Mouse (Mus musculus) CH12.LX (cell line): Measurements from ENCODE around the gene Hist1h4d. TPM values are rescaled to one million over a fixed set of nuclear protein-coding genes. Genes with fewer than 3 reads are reported as not detected.

ENCODE experiments used
- DNase-seq: peaks from one replicate; pipeline ENCODE4 v3.0.0-alpha.2; 2013; ENCODE audit errors: extremely low read depth
- H3K27ac ChIP-seq: 2 replicates; pipeline ENCODE4 v1.5.1; 2012; ENCODE audit warnings: low read depth, mild to moderate bottlenecking, control low read depth, moderate library complexity; ENCODE audit not compliant: insufficient read depth
- H3K27me3 ChIP-seq: replicated peaks from 2 replicates; pipeline ENCODE3; 2012; ENCODE audit warnings: inconsistent platforms
- H3K36me3 ChIP-seq, 2 experiments: replicated peaks in 1 of 2; 2 replicates each; pipeline versions ENCODE3 to v1.6.1; 2012; ENCODE audit warnings: inconsistent platforms in 1 of 2, low read length in 1 of 2, mild to moderate bottlenecking in 1 of 2, mixed read lengths in 1 of 2, moderate library complexity in 1 of 2; ENCODE audit not compliant: control insufficient read depth in 1 of 2, insufficient read depth in 1 of 2
- H3K4me1 ChIP-seq, 2 experiments: 2 replicates each; pipeline ENCODE4 v1.6.1; 2012; ENCODE audit warnings: inconsistent platforms in 1 of 2, moderate library complexity in 1 of 2; ENCODE audit not compliant: insufficient read depth in 2 of 2, control insufficient read depth in 1 of 2
- H3K4me2 ChIP-seq: 2 replicates; pipeline ENCODE4 v1.6.1; 2012; ENCODE audit warnings: low read depth, mild to moderate bottlenecking, control low read depth; ENCODE audit not compliant: poor library complexity, insufficient read depth, severe bottlenecking
- H3K4me3 ChIP-seq, 3 experiments: fragments of 150-350 bp in 1 of 3; sonication (generic) in 1 of 3; replicated peaks in 1 of 3; 2 replicates each; pipeline versions ENCODE3 to v1.5.1; 2011 to 2012; ENCODE audit warnings: low read depth in 2 of 3, low read length in 2 of 3, mild to moderate bottlenecking in 2 of 3, moderate library complexity in 2 of 3, control low read depth in 1 of 3, improper control_type of control experiment in 1 of 3, inconsistent platforms in 1 of 3, mixed read lengths in 1 of 3; ENCODE audit not compliant: poor library complexity in 1 of 3
- H3K79me2 ChIP-seq: replicated peaks from 2 replicates; pipeline ENCODE4 v1.6.1; 2012; ENCODE audit warnings: mild to moderate bottlenecking, moderate library complexity; ENCODE audit not compliant: control insufficient read depth, poor library complexity, insufficient read depth, severe bottlenecking; ENCODE audit errors: extremely low read depth
- H3K9ac ChIP-seq: 2 replicates; pipeline ENCODE4 v1.6.1; 2012; ENCODE audit warnings: low read depth, mild to moderate bottlenecking, control low read depth, moderate library complexity; ENCODE audit not compliant: insufficient read depth
- H3K9me3 ChIP-seq: replicated peaks from 2 replicates; pipeline ENCODE3; 2012; ENCODE audit warnings: low read length, inconsistent platforms, mixed read lengths
- CHD2 ChIP-seq: IDR thresholded peaks from 2 replicates; pipeline ENCODE4 v1.6.1; 2011; ENCODE audit warnings: low read length, improper control_type of control experiment
- CTCF ChIP-seq, 2 experiments: IDR thresholded peaks in 1 of 2; conservative IDR thresholded peaks in 1 of 2; 2 replicates each; pipeline ENCODE4 v1.5.1; 2011 to 2012; ENCODE audit warnings: low read depth in 2 of 2, low read length in 2 of 2, improper control_type of control experiment in 1 of 2, inconsistent platforms in 1 of 2, mild to moderate bottlenecking in 1 of 2, moderate library complexity in 1 of 2
- E2F4 ChIP-seq: IDR thresholded peaks from 2 replicates; pipeline ENCODE4 v1.6.1; 2011; ENCODE audit warnings: low read depth, low read length, improper control_type of control experiment; ENCODE audit not compliant: insufficient replicate concordance
- ELF1 ChIP-seq: IDR thresholded peaks from 2 replicates; pipeline ENCODE4 v1.6.1; 2014; ENCODE audit warnings: low read depth, mild to moderate bottlenecking, inconsistent platforms, low read length, improper control_type of control experiment
- EP300 ChIP-seq: IDR thresholded peaks from 2 replicates; pipeline ENCODE4 v1.6.1; 2011; ENCODE audit warnings: low read length, improper control_type of control experiment
- ETS1 ChIP-seq: conservative IDR thresholded peaks from 2 replicates; pipeline ENCODE4 v1.6.1; 2012; ENCODE audit warnings: low read depth, mild to moderate bottlenecking, inconsistent platforms, low read length, improper control_type of control experiment, moderate library complexity
- GABPA ChIP-seq: IDR thresholded peaks from 2 replicates; pipeline ENCODE4 v1.6.1; 2012; ENCODE audit warnings: low read depth, low read length, improper control_type of control experiment, inconsistent platforms; ENCODE audit not compliant: insufficient replicate concordance
- HCFC1 ChIP-seq: IDR thresholded peaks from 2 replicates; pipeline ENCODE4 v1.6.1; 2012; ENCODE audit warnings: low read depth, mild to moderate bottlenecking, inconsistent platforms, low read length, improper control_type of control experiment
- IRF4 ChIP-seq: IDR thresholded peaks from 2 replicates; pipeline ENCODE4 v1.6.1; 2014; ENCODE audit warnings: low read depth, mild to moderate bottlenecking, inconsistent platforms, low read length, improper control_type of control experiment
- JUND ChIP-seq: conservative IDR thresholded peaks from 2 replicates; pipeline ENCODE4 v1.6.1; 2011; ENCODE audit warnings: low read depth, low read length, improper control_type of control experiment
- KAT2A ChIP-seq: IDR thresholded peaks from 2 replicates; pipeline ENCODE4 v1.6.1; 2012; ENCODE audit warnings: low read length, improper control_type of control experiment, inconsistent platforms; ENCODE audit not compliant: insufficient replicate concordance
- MAFK ChIP-seq: IDR thresholded peaks from 2 replicates; pipeline ENCODE4 v1.6.1; 2011; ENCODE audit warnings: low read length, improper control_type of control experiment; ENCODE audit not compliant: insufficient replicate concordance
- MAX ChIP-seq: IDR thresholded peaks from 2 replicates; pipeline ENCODE4 v1.6.1; 2011; ENCODE audit warnings: low read length, improper control_type of control experiment
- MAZ ChIP-seq: IDR thresholded peaks from 2 replicates; pipeline ENCODE4 v1.6.1; 2012; ENCODE audit warnings: low read depth, mild to moderate bottlenecking, inconsistent platforms, low read length, improper control_type of control experiment, moderate library complexity
- MXI1 ChIP-seq: IDR thresholded peaks from 2 replicates; pipeline ENCODE4 v1.6.1; 2011; ENCODE audit warnings: mild to moderate bottlenecking, low read depth, low read length, improper control_type of control experiment
- MYC ChIP-seq: IDR thresholded peaks from 2 replicates; pipeline ENCODE4 v1.6.1; 2011; ENCODE audit warnings: low read depth, mild to moderate bottlenecking, improper control_type of control experiment, low read length
- NELFE ChIP-seq: IDR thresholded peaks from 2 replicates; pipeline ENCODE4 v1.6.1; 2011; ENCODE audit warnings: low read depth, low read length, improper control_type of control experiment
- POLR2A ChIP-seq: IDR thresholded peaks from 2 replicates; pipeline ENCODE4 v1.6.1; 2011; ENCODE audit warnings: low read depth, mild to moderate bottlenecking, improper control_type of control experiment, low read length
- POLR2AphosphoS2 ChIP-seq: IDR thresholded peaks from 2 replicates; pipeline ENCODE4 v1.6.1; 2011; ENCODE audit warnings: low read depth, low read length, improper control_type of control experiment
- RAD21 ChIP-seq: IDR thresholded peaks from 2 replicates; pipeline ENCODE4 v1.6.1; 2011; ENCODE audit warnings: low read depth, mild to moderate bottlenecking, low read length, improper control_type of control experiment, moderate library complexity
- SIN3A ChIP-seq: IDR thresholded peaks from 2 replicates; pipeline ENCODE4 v1.6.1; 2012; ENCODE audit warnings: low read length, improper control_type of control experiment, inconsistent platforms
- TBP ChIP-seq: conservative IDR thresholded peaks from 2 replicates; pipeline ENCODE4 v1.6.1; 2011; ENCODE audit warnings: low read depth, low read length, improper control_type of control experiment
- TCF12 ChIP-seq: IDR thresholded peaks from 2 replicates; pipeline ENCODE4 v1.6.1; 2014; ENCODE audit warnings: low read depth, mild to moderate bottlenecking, inconsistent platforms, low read length, improper control_type of control experiment
- UBTF ChIP-seq: IDR thresholded peaks from 2 replicates; pipeline ENCODE4 v1.6.1; 2012; ENCODE audit warnings: low read depth, mild to moderate bottlenecking, inconsistent platforms, low read length, improper control_type of control experiment, moderate library complexity
- ZMIZ1 ChIP-seq: IDR thresholded peaks from 2 replicates; pipeline ENCODE4 v1.6.1; 2012; ENCODE audit warnings: low read depth, mild to moderate bottlenecking, inconsistent platforms, low read length, improper control_type of control experiment
- ZNF384 ChIP-seq: IDR thresholded peaks from 2 replicates; pipeline ENCODE4 v1.6.1; 2012; ENCODE audit warnings: low read depth, low read length, improper control_type of control experiment, inconsistent platforms
- dilution Hi-C: fragments of 300-500 bp; cut with MboI; formaldehyde crosslinking; loops from 2 replicates; pipeline ENCODE4 v1.14.3; 2020; ENCODE audit warnings: low sequenced_read_pairs; ENCODE audit not compliant: extremely low pct_unique_long_range_greater_than_20kb, extremely low pct_ligation_motif_present
- in situ Hi-C: fragments of 300-500 bp; cut with MboI; formaldehyde crosslinking; loops from 3 replicates; pipeline ENCODE4 v1.14.3; 2019; ENCODE audit warnings: low sequenced_read_pairs, low pct_ligation_motif_present, low pct_unique_long_range_greater_than_20kb, mixed read lengths
- polyA plus RNA-seq: library from polyadenylated mRNA; unstranded; fragments of >175 nt; gene quantifications from 2 replicates; pipeline ENCODE4 v1.2.1, GENCODE M21; 2012; ENCODE audit warnings: low read depth; ENCODE audit not compliant: insufficient read length
- total RNA-seq, 2 experiments: library from RNA; depleted of rRNA; stranded (reverse); fragments of 300-350 nt in 1 of 2; fragments of >200 nt in 1 of 2; gene quantifications; 2 replicates each; pipeline ENCODE4 v1.2.3; 2012 to 2014

Hist1h4d gene
- total and polyA plus RNA-seq, 3 experiments = 6.7 to 1,831 (median 27.7) TPM

GRCm38 (mm10) chr13:23543965-23544786 is 37.2 kb upstream of the Hist1h4d start, which contains the start of gene Hist1h3f:
Hist1h3f (plus strand) TSS chr13:23544052.
- DNase-seq = peak; percentile 94
- H3K4me1 ChIP-seq = peaks cover 0 to 19% of the 10 kb centered on the region in 2 experiments; a peak in 2 of 4 replicates
- peak; percentile 98 for TF ChIP-seq POLR2A
- peak; percentile 100 for TF ChIP-seq NELFE
- peak; percentile 80 for TF ChIP-seq TCF12
- peak; percentile 8; the same call in 1 of the 2 replicates for TF ChIP-seq IRF4
- TF ChIP-seq ZMIZ1 = peak; percentile 99
- 0 out of 2 replicates have a peak, but pooled peaks have one; percentile 8 for TF ChIP-seq MAX
- 0 out of 2 replicates have a peak, but pooled peaks have one; percentile 67 for TF ChIP-seq KAT2A
- no peak for TF ChIP-seq CTCF (conservative IDR thresholded peaks at IDR 0.05 in 1 of 2, IDR thresholded peaks at IDR 0.05 in 1 of 2; ENCODE audit: low read depth in 2 of 2, low read length in 2 of 2)
- peak; percentile 79 for TF ChIP-seq HCFC1
- peak; percentile 99 for TF ChIP-seq TBP
- TF ChIP-seq UBTF = peak; percentile 90
- TF ChIP-seq E2F4 = peak; percentile 71; the same call in 1 of the 2 replicates
- no peak for TF ChIP-seq ETS1
- no peak for TF ChIP-seq ZNF384
- TF ChIP-seq ELF1 = peak; percentile 99
- TF ChIP-seq MAZ = no peak
- TF ChIP-seq SIN3A = no peak
- peak; percentile 31; the same call in 1 of the 2 replicates for TF ChIP-seq MXI1
- peak; percentile 93 for TF ChIP-seq CHD2
- TF ChIP-seq MYC = peak; percentile 82
- no peak for TF ChIP-seq RAD21
- peak; percentile 99 for TF ChIP-seq POLR2AphosphoS2
- TF ChIP-seq MAFK = 0 out of 2 replicates have a peak, but pooled peaks have one; percentile 7
- no peak for TF ChIP-seq GABPA
- TF ChIP-seq EP300 = no peak
- TF ChIP-seq JUND = peak; percentile 54; the same call in 1 of the 2 replicates
- TF ChIP-seq, all 38 proteins: peak for 18
- H3K4me3 ChIP-seq = peak within 1 kb of the TSS; percentile 50 to 72 (median 51)
- H3K27ac ChIP-seq = peak within 1 kb of the TSS; percentile 97
- H3K27me3 ChIP-seq = no peaks in the 10 kb centered on the region
- H3K4me2 ChIP-seq = peak within 1 kb of the TSS; percentile 84
- peak within 1 kb of the TSS; percentile 97 for H3K9ac ChIP-seq
- in situ Hi-C loops (no loop called here), dilution Hi-C loops (no loop called here)
- no peaks in the 10 kb centered on the region for H3K9me3 ChIP-seq
- H3K36me3 ChIP-seq = no peaks in the 10 kb centered on the region
- no peaks in the 10 kb centered on the region for H3K79me2 ChIP-seq
